Mouse (Mus musculus) liver, postnatal 0 days (tissue): Measurements from ENCODE around the gene Prkaca. TPM values are rescaled to one million over a fixed set of nuclear protein-coding genes. Genes with fewer than 3 reads are reported as not detected.
A peak's percentile ranks its signal among the peaks of the same experiment; 100 is the strongest.

Source experiments
- ATAC-seq: fragments of 200-750 bp; cut with Nextera tagmentation; 2 replicates; pipeline ENCODE4 v1.8.0; 2017; ENCODE audit warnings: mild to moderate bottlenecking, moderate library complexity
- DNase-seq: peaks from one replicate; pipeline ENCODE4 v3.0.0-alpha.2; 2016
- H3K27ac ChIP-seq: fragments of 300-500 bp; sonication (generic); 2 replicates; pipeline ENCODE4 v1.5.1; 2014; ENCODE audit warnings: antibody characterized with exemption, moderate library complexity, mild to moderate bottlenecking, low read depth
- H3K27me3 ChIP-seq: fragments of 300-500 bp; sonication (generic); 2 replicates; pipeline ENCODE4 v1.6.1; 2014; ENCODE audit warnings: low read length, control low read depth, mixed read lengths; ENCODE audit not compliant: insufficient read depth
- H3K36me3 ChIP-seq: fragments of 300-500 bp; sonication (generic); replicated peaks from 2 replicates; pipeline ENCODE4 v1.6.1; 2014; ENCODE audit warnings: mild to moderate bottlenecking, control low read depth, low read length, moderate library complexity, mixed read lengths; ENCODE audit not compliant: insufficient read depth
- H3K4me1 ChIP-seq: fragments of 300-500 bp; sonication (generic); 2 replicates; pipeline ENCODE4 v1.6.1; 2014; ENCODE audit warnings: antibody characterized with exemption, mild to moderate bottlenecking, control low read depth; ENCODE audit not compliant: insufficient read depth
- H3K4me2 ChIP-seq: fragments of 300-500 bp; sonication (generic); 2 replicates; pipeline ENCODE4 v1.6.1; 2014; ENCODE audit warnings: low read depth, mild to moderate bottlenecking, low read length, moderate library complexity, mixed read lengths
- H3K4me3 ChIP-seq: fragments of 300-500 bp; sonication (generic); 2 replicates; pipeline ENCODE4 v1.5.1; 2014; ENCODE audit warnings: low read depth, low read length
- H3K9ac ChIP-seq: fragments of 300-500 bp; sonication (generic); replicated peaks from 2 replicates; pipeline ENCODE4 v1.6.1; 2014; ENCODE audit warnings: mild to moderate bottlenecking, moderate library complexity
- H3K9me3 ChIP-seq: fragments of 300-500 bp; sonication (generic); 2 replicates; pipeline ENCODE4 v1.6.1; 2016; ENCODE audit warnings: mild to moderate bottlenecking, control low read depth, low read length, mixed read lengths
- CTCF ChIP-seq: sonication (generic); IDR thresholded peaks from 2 replicates; pipeline ENCODE4 v1.5.1; 2016; ENCODE audit warnings: antibody characterized with exemption, low read depth
- EP300 ChIP-seq: IDR thresholded peaks from 2 replicates; pipeline ENCODE4 v1.6.1; 2016; ENCODE audit warnings: antibody characterized with exemption, low read depth, mild to moderate bottlenecking
- whole genome bisulfite sequencing: fragments of 180-500 bp; shearing (Covaris S2); extraction: QIAGEN DNeasy Blood & Tissue Kit; methylation state at CpG from one replicate; pipeline ENCODE4 v1.1.7; 2014; ENCODE audit not compliant: insufficient replicate concordance; 5-methylcytosine and 5-hydroxymethylcytosine counted together
- polyA plus RNA-seq: library from polyadenylated mRNA; unstranded; fragments of >200 nt; fragmentation: Nextera tagmentation; extraction: Ambion mirVana; gene quantifications from 2 replicates; pipeline ENCODE4 v1.2.1, GENCODE M21; 2015

Prkaca gene
- 28.2 and 33.9 TPM in 2 replicates for polyA plus RNA-seq

DNA sequence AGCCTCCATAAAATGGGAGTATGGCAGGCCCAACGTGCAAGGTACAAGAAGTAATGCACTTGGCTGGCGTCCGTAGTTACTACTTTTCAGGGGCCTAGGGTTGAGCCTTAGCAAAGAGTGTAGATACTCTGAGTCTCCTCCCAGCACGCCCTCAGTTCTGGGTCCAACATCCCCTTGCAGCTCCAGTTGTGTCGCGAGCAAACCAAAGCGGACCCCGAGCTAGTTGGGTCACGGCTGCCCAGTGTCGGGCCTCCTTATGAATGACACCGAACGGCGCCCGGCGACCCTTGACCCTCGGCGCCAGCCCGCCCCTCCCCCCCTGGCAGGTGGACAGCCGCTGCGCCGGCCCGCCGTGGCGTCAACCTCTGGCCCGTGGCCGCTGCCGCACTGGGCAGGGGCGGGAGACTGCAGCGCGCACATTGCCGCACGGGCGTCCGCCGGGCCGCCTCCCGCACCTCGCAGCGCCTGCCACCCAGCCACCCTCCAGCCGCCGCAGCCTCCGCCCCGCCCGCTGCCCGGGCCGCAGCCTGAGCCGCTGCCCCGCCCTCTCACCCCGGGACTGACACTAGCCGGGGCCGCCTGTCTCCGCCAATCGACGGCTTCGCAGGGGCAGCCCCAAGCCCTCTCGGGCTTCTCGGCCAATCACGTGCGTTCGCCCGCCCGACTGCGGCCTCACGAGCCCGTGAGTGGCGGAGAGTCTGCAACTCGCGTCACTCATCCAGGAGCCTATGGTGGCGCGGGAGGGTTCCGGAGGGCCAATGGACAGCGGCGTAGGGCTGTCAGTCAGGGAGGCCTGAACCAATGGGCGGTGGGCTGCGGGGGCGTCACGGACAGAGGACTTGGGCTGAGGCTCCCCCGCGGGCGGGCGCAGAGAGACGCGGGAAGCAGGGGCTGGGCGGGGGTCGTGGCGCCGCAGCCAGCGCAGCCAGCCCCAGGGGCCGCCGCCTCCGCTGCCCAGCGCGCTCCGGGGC is at the start of gene Prkaca:
Prkaca (plus strand) TSS at position 844 of the 971 bp plus-strand sequence.
- WGBS: under 1% methylated on average over 51 of the region's 94 CpGs
- peak within 1 kb of the TSS; percentile 80 for H3K9ac ChIP-seq
- H3K4me1 ChIP-seq: peaks cover 28% of the 10 kb centered on the region
- no peaks in the 10 kb centered on the region for H3K27me3 ChIP-seq
- peaks cover 24% of the 10 kb centered on the region for H3K36me3 ChIP-seq
- no peaks in the 10 kb centered on the region for H3K9me3 ChIP-seq
- TF ChIP-seq EP300 (no peak), CTCF (no peak)
- peak; percentile 99 for ATAC-seq
- peak within 1 kb of the TSS; percentile 83 for H3K4me3 ChIP-seq
- DNase-seq: peak; percentile 97
- H3K27ac ChIP-seq: peak within 1 kb of the TSS; percentile 81
- H3K4me2 ChIP-seq: peak within 1 kb of the TSS; percentile 99

DNA sequence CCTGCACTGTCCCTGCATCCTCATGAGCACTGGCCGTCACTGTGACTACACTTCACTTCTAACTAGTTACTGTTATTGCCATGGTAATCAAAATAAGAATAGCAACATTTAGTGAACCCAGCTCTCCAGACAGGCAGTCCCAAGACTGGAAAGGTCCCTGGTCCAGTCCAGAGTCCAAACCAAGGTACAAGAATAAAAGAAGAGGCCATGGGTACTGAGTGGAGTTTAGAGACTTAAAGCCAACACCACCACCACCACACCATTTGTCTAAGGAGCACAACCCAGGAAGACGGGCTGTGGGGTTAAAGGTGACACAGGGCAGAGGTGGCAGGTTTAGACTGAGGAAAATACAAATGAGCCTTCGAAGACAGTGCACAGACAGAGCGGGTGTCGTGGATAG is 48.2 kb upstream of the Prkaca start:
- no peaks in the 10 kb centered on the region for H3K36me3 ChIP-seq
- WGBS: 80% methylated on average over 5 of the region's 5 CpGs
- ATAC-seq: no peak

DNA sequence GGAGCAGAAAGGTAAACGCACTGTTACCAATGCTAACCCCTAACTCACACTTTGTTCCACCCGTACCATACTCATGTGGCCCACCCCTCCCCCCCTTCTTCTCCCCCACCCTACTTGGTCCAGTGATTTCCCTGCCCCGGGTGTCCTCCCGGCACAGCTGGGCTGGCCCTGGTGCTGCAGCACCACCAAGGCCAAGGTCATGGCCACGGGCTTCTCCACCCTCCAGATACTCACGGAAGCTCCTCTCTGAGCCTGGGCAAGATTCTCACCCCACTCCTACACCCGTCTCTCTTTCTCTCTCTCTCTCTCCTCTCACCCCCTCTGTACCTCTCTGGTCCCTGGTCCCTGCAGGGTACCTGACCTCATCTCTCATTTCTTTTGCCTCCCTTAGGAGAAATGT is 46.5 kb upstream of the Prkaca start:
- DNase-seq (no peak), ATAC-seq (no peak)
- Histone ChIP-seq H3K27ac (no peak overlapping the region), H3K36me3 (no peaks in the 10 kb centered on the region), H3K9ac (no peak overlapping the region), H3K4me3 (no peak overlapping the region), H3K4me2 (no peak overlapping the region), H3K9me3 (no peaks in the 10 kb centered on the region), H3K4me1 (no peaks in the 10 kb centered on the region), H3K27me3 (no peaks in the 10 kb centered on the region)
- WGBS: 71% methylated on average over 7 of the region's 7 CpGs
- TF ChIP-seq CTCF: no peak
- no peak for TF ChIP-seq EP300

More for the DNA sequence above, 48.2 kb upstream of the Prkaca start:
- no peak overlapping the region for H3K4me3 ChIP-seq
- no peaks in the 10 kb centered on the region for H3K4me1 ChIP-seq
- no peak overlapping the region for H3K4me2 ChIP-seq
- DNase-seq: no peak
- TF ChIP-seq EP300 (no peak), CTCF (no peak)
- no peak overlapping the region for H3K9ac ChIP-seq
- H3K27me3 ChIP-seq: no peaks in the 10 kb centered on the region
- H3K27ac ChIP-seq: no peak overlapping the region
- no peaks in the 10 kb centered on the region for H3K9me3 ChIP-seq

DNA sequence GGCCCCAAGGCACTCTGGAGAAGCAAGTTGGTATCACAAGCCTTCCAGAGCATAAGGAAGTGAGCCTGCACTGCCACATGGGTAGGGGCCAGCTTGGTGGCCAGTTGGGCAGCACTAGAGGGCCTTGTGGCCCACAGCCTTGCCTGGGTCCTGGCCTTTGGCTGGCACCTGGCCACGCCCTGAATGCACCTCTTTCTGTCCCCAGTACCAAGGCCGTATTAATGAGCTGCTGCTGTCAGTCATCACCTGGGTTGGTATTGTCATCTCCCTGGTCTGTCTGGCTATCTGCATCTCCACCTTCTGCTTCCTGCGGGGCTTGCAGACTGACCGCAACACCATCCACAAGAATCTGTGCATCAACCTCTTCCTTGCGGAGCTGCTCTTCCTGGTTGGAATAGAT is 38.6 kb upstream of the Prkaca start:
- no peak for ATAC-seq
- Histone ChIP-seq H3K9me3 (no peaks in the 10 kb centered on the region), H3K4me3 (no peak overlapping the region), H3K4me2 (no peak overlapping the region), H3K36me3 (peaks cover 8% of the 10 kb centered on the region; the same call in 1 of the 2 replicates), H3K4me1 (no peaks in the 10 kb centered on the region), H3K9ac (no peak overlapping the region), H3K27me3 (no peaks in the 10 kb centered on the region), H3K27ac (no peak overlapping the region)
- DNase-seq: no peak
- TF ChIP-seq EP300 (no peak), CTCF (no peak)
- WGBS: 80% methylated on average over 5 of the region's 5 CpGs

DNA sequence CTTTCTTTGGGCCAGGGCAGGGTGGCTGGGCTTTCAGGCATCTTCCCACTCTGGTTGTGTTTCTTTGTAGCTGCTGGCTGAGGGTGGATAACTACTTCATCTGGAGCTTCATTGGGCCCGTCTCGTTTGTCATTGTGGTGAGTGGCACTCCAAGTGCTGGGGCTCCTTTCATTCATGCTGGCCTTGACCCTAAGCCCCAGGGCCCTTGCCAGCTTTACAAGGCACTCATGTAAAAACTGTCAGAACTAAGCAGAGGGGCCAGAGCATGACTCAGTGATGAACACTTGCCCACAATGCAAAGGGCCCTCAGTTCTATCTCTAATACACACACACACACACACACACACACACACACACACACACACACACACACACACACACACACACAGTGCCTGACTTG is 37.8 kb upstream of the Prkaca start:
- no peaks in the 10 kb centered on the region for H3K4me1 ChIP-seq
- H3K4me3 ChIP-seq: no peak overlapping the region
- DNase-seq (no peak), ATAC-seq (no peak)
- no peaks in the 10 kb centered on the region for H3K9me3 ChIP-seq
- no peak overlapping the region for H3K4me2 ChIP-seq
- no peak overlapping the region for H3K27ac ChIP-seq
- no peak overlapping the region for H3K9ac ChIP-seq
- no peaks in the 10 kb centered on the region for H3K27me3 ChIP-seq
- 88% methylated on average over 2 of the region's 2 CpGs for WGBS
- TF ChIP-seq CTCF (no peak), EP300 (no peak)
- peaks cover 8% of the 10 kb centered on the region; the same call in 1 of the 2 replicates for H3K36me3 ChIP-seq

DNA sequence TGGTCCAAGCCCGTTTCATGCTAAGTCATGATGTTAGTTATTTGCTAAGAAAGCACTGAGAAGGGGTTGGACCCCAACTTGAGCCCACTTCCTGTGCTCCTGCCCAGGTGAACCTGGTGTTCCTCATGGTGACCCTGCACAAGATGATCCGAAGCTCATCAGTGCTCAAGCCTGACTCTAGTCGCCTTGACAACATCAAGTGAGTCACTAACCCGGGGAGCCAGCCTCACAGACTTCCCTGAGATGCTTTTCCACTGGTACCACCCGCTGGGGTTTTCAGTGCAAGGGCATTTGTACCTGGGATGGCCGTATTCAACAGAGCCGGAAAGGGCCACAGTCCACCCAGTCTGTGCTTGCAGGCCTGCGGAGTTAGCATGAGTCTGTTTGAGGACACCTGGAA is 37.4 kb upstream of the Prkaca start:
- Histone ChIP-seq H3K27me3 (no peaks in the 10 kb centered on the region), H3K9ac (no peak overlapping the region), H3K9me3 (no peaks in the 10 kb centered on the region), H3K4me2 (no peak overlapping the region), H3K36me3 (peaks cover 8% of the 10 kb centered on the region; the same call in 1 of the 2 replicates), H3K4me1 (no peaks in the 10 kb centered on the region), H3K4me3 (no peak overlapping the region), H3K27ac (no peak overlapping the region)
- ATAC-seq (no peak), DNase-seq (no peak)
- WGBS: 88% methylated on average over 8 of the region's 8 CpGs
- no peak for TF ChIP-seq EP300
